Mouse (Mus musculus) Patski (cell line): ENCODE measurements around the gene Zan. TPM values are rescaled to one million over a fixed set of nuclear protein-coding genes. Genes with fewer than 3 reads are reported as not detected.

ENCODE experiments used
- ATAC-seq: fragments of 100-300 bp; one replicate; pipeline ENCODE4 v1.8.0; 2021
- CTCF ChIA-PET: fragments of 350-600 bp; sonication (Branson Sonifier 250); formaldehyde crosslinking; loops from one replicate; lab custom pipeline; 2022; ENCODE audit warnings: inconsistent platforms; lab: Charles Lee
- POLR2A ChIA-PET: fragments of 350-600 bp; sonication (Branson Sonifier 250); formaldehyde crosslinking; loops from one replicate; lab custom pipeline; 2022; ENCODE audit warnings: antibody characterized with exemption, inconsistent platforms; lab: Charles Lee
- DNase-seq: peaks from one replicate; pipeline ENCODE4 v3.0.0-alpha.2; 2011; ENCODE audit warnings: low read depth, low spot score
- H3K27me3 ChIP-seq: fragments of 371-371 bp; one replicate; pipeline ENCODE4 v1.5.1; 2021
- CTCF ChIP-seq: fragments of 100-300 bp; IDR thresholded peaks from one replicate; pipeline ENCODE4 v1.5.1; 2021
- in situ Hi-C: fragments of 300-500 bp; cut with MboI; formaldehyde crosslinking; loops from 3 replicates; pipeline ENCODE4 v1.11.1; 2018; ENCODE audit warnings: low pct_unique_long_range_greater_than_20kb, mixed read lengths
- polyA plus RNA-seq: library from polyadenylated mRNA; unstranded; gene quantifications from one replicate; pipeline ENCODE4 v1.2.3, GENCODE M21; 2021

Gene Zan
- polyA plus RNA-seq, 1 experiment from 2014 or later: 7.9 TPM

DNA sequence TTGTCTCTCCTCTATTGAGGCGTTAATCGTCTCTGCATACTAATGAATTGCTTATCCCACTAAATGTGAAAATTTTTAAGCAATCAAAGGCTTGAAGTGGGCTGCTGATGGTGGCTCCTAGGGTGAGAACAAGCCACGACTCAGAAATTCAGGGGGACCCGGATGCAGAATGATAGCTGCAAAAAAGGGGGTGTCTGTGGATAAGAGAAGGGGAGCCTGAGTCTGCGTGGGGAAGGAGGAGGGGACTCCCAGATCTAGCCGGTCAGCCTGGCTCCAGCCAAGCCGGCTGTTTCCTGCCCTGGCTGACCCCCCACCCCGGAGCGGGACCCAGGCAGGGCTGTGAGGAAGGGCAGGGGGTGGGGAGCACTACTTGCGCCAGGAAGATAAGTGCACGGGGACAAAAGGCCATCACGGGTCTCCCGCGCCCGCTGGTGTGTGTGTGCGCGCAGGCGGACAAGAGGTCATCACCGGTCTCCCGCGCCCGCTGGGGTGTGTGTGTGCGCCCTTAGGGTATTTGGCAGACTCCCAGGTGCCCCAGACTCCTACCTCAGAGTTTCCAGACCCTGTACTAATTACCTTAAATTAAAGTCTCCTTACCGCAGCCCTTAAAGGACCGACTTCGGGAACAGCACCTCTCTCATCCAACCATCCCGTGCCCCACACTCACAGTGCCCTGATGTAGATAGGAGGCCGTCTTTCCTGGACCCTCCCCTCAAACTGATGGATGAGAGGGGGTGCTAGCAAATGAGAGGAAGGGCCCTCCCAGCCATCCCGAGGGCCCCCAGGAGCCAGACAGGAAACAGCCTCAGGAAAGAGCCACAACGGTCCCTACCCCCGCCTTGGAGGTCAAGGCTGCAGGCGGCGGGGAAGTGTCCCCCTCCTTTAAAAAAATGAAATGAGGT is 128.1 kb downstream of the Zan start:
- no peaks in the 10 kb centered on the region for H3K27me3 ChIP-seq
- no peak for ATAC-seq
- POLR2A ChIA-PET: no interaction called here
- no peak for DNase-seq
- CTCF ChIA-PET: no interaction called here
- no peak for TF ChIP-seq CTCF
- in situ Hi-C loops: no loop called here

DNA sequence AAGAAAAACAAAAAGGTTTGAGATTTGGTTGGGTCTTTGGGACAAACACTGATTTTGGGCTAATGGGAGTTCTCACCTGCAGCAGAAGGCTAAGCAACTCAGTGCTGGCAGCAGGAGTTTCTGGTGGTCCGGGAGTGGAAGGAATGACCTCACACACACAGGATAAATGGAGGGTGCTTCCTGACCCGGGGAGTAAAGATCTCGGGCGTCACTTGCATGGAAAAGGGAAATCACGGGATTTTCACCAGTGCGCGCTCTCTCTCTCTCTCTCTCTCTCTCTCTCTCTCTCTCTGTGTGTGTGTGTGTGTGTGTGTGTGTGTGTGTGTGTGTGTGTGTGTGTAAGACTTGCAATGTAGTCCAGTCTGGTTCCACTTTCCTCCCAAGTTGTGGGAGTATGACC is 129.0 kb downstream of the Zan start:
- CTCF ChIA-PET: no interaction called here
- no peak for DNase-seq
- in situ Hi-C loops: no loop called here
- H3K27me3 ChIP-seq: no peaks in the 10 kb centered on the region
- TF ChIP-seq CTCF: no peak
- POLR2A ChIA-PET: no interaction called here
- ATAC-seq: no peak

DNA sequence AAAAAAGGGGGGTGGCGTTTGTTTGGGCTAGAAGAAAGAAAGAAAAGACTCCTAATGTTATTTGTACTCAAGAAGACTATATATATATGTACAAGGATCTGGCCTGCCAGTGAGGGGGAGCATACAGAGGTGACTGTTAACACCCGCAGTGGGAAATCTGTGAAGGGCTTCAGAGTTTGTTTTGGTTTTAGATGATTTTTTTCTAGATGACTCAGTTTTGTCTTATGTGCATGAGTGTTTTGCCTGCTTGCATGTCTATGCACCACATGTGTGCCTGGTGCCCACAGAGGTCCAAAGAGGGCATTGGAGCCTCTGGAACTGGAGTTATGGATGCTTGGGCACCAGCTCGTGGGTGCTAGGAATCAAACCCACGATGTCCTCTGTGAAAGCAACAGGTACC is 129.9 kb downstream of the Zan start:
- H3K27me3 ChIP-seq: no peaks in the 10 kb centered on the region
- ATAC-seq (no peak), DNase-seq (no peak)
- ChIA-PET POLR2A (no interaction called here), CTCF (no interaction called here)
- no peak for TF ChIP-seq CTCF
- in situ Hi-C loops: no loop called here

DNA sequence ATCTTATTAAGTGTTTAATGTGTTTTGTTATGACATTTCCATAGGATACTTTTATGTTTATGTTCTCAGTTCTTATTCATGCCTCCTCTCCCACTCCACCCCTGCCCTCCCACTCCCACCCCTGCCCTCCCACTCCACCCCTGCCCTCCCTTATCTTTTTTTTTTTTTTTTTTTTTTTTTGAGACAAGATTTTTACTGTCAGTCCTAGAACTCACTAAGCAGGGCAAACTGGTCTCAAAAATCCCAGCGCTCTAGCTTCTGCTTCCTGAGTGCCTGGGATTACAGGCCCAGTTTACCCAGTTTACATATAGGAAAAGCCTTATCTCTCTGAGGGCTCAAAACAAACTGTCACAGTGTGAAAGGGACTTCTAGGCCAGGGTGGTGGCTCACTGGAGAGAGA is 130.5 kb downstream of the Zan start:
- CTCF ChIA-PET: no interaction called here
- in situ Hi-C loops: no loop called here
- POLR2A ChIA-PET: no interaction called here
- no peaks in the 10 kb centered on the region for H3K27me3 ChIP-seq
- no peak for TF ChIP-seq CTCF
- no peak for ATAC-seq
- no peak for DNase-seq

DNA sequence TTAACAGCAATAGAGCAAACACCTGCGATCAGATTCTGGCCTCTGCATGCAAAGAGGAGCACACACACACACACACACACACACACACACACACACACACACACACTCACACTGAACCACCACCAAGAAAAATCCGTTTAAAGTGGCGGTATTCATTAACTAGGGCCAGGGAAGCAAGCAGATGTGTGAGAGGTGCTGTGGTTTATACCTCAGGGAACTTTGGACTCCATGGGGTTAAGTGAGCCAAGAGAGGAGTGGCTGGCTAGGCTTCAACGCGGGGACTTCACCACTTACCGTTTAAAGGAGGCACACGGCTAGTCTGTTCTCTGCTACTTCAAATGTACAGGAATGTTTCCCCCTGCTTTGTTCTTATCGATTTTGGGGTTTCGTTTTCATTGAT is 131.0 kb downstream of the Zan start:
- ChIA-PET POLR2A (no interaction called here), CTCF (interaction anchor here (3.1 kb wide), 1 partner anchor 12 kb away, joined by 12 read pairs; the partner anchor contains the start of gene Slc12a9)
- H3K27me3 ChIP-seq: no peaks in the 10 kb centered on the region
- no peak for TF ChIP-seq CTCF
- DNase-seq (no peak), ATAC-seq (no peak)
- in situ Hi-C loops: no loop called here

DNA sequence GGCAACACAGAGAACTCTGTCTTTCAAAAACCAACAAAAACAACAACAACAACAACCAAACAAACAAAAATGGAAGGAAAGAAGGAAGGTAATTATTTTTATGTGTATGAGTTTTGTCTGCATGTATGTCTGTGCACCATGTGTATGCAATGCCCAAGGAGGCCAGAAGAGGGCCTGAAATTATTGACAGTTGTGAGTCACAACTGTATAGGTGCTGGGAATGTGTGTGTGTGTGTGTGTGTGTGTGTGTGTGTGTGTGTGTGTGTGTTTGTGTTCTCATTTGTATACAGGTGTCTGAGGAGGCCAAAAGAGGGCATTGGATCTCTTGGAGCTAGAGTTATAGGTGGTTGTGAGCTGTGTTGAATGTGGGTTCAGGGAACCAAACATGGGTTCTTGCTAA is 133.0 kb downstream of the Zan start:
- DNase-seq: no peak
- TF ChIP-seq CTCF: no peak
- POLR2A ChIA-PET: interaction anchor here (1.3 kb wide), 1 partner anchor 14 kb away, joined by 4 read pairs; no protein-coding TSS in a partner anchor
- no peak for ATAC-seq
- H3K27me3 ChIP-seq: no peaks in the 10 kb centered on the region
- in situ Hi-C loops: no loop called here
- CTCF ChIA-PET: interaction anchor here (0.9 to 3.1 kb wide), 3 partner anchors 9 to 129 kb away, joined by 3 to 12 read pairs (median 3); partner anchors contain the start of gene Slc12a9

DNA sequence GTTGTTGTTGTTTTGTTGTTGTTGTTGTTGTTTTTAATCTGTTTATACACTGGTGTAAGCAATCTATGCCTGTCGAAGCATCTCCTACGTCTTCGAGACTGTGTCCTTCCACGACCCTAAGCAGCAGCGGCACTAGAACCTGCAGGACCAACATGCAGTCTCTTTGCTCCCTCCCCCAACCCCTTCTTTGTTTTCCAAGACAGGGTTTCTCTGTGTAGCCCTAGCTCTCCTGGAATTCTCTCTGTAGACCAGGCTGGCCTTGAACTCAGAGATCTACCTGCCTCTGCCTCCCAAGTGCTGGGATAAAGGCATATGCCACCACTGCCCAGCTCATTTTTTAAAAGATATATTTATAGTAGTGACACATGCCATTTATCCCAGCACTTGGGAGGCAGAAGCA is 133.5 kb downstream of the Zan start:
- POLR2A ChIA-PET: interaction anchor here (0.7 kb wide), 1 partner anchor 31 kb away, joined by 3 read pairs; no protein-coding TSS in a partner anchor
- CTCF ChIA-PET: interaction anchor here (0.9 to 3.1 kb wide), 2 partner anchors 10 to 129 kb away, joined by 3 to 12 read pairs; partner anchors contain the start of gene Slc12a9
- ATAC-seq: no peak
- TF ChIP-seq CTCF: no peak
- no peaks in the 10 kb centered on the region for H3K27me3 ChIP-seq
- in situ Hi-C loops: no loop called here
- DNase-seq: no peak

DNA sequence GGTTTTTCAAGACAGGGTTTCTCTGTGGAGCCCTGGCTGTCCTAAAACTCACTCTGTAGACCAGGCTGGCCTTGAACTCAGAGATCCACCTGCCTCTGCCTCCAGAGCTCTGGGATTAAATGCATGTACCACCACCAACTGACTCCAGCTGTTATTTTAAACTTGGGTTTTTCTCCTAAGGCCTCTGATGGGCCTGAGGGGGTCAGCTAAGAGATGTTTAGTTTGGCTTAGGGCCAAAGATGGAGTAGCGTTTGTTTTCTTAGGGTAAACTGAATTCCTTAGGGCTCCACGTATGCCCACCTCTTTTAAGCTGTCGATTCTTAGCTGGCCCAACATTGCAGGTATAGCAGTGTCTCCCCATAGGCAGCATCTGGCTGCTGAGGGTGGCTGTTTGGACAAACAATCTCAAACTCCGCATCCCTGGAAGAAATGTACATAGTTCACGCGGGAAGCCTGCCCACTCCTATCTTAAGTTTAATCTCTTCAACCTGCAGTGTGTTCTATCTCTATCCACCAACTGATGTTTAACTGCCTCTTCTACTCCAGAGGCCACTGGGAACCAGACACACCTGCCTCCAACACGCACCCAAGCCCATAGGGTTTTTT is 134.4 kb downstream of the Zan start:
- CTCF ChIA-PET: interaction anchor here (2.2 to 3.1 kb wide), 2 partner anchors 9 to 17 kb away, joined by 7 to 12 read pairs; partner anchors contain the start of gene Slc12a9

DNA sequence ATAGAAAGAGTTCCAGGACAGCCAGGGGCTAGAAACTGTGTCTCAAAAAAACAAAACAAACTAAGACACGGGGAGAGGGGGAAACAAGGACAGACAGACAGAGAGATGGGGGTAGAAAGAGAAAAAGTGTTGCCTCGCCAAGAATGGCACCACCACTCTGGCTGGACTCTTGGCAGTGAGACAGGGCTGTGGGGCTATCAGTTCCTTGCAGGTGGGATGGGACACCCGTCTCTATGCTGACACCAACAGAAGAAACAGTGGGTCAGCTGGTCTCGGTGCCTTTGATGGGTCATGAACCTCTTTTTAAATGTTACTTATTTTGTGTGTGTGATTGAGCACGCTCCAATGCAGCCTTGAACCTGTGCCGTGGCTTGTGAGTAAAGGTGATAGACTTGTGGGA is 136.6 kb downstream of the Zan start:
- no peak for ATAC-seq
- CTCF ChIA-PET: interaction anchor here (2.2 kb wide), 1 partner anchor 19 kb away, joined by 7 read pairs; no protein-coding TSS in a partner anchor
- TF ChIP-seq CTCF: no peak
- no peak for DNase-seq
- no peaks in the 10 kb centered on the region for H3K27me3 ChIP-seq
- in situ Hi-C loops: no loop called here
- POLR2A ChIA-PET: interaction anchor here (0.6 kb wide), 1 partner anchor 24 kb away, joined by 9 read pairs; no protein-coding TSS in a partner anchor

More for the DNA sequence above, 134.4 kb downstream of the Zan start:
- in situ Hi-C loops: no loop called here
- ATAC-seq (no peak), DNase-seq (no peak)
- no peak for TF ChIP-seq CTCF
- POLR2A ChIA-PET: interaction anchor here (0.7 kb wide), 1 partner anchor 57 kb away, joined by 6 read pairs; no protein-coding TSS in a partner anchor
- H3K27me3 ChIP-seq: no peaks in the 10 kb centered on the region

DNA sequence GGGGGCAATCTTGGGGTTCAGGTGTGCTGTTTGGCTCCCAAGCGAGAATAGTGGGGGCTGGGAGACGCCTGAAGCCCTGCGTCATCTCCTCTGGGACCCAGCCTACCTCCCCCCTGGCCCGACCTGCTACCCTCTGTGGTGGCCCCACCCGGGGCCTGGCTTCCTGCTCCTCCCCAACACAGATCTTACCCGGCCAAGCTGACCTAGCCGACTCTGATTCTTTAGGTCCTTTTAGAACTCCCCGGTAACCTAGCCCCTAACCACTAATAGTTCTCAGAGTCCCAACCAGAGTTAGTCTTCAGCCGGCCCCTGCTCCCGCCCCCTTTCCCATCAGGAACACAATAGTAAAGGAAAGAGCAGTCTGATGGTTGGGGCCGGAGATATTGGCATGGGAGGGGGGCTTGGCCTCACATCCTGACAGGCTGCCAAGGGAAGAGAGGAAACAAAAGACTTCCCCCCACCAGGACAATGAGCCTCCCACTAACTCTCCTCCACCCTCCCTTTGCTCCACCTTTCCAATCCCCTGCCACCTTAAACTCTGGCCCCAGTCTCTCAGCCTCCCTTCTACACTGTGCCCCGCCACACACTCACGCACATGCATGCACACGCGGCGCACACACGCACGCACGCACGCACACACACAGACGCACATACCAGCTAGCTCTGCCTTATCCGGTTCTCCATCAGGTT is 137.4 kb downstream of the Zan start:
- CTCF ChIA-PET: no interaction called here
- TF ChIP-seq CTCF: no peak
- no peak for ATAC-seq
- POLR2A ChIA-PET: interaction anchor here (0.6 kb wide), 1 partner anchor 72 kb away, joined by 3 read pairs; no protein-coding TSS in a partner anchor
- in situ Hi-C loops: loop anchor here (5.0 kb wide), 1 partner anchor 163 kb away; the partner anchor contains the start of gene Pop7
- H3K27me3 ChIP-seq: no peaks in the 10 kb centered on the region
- DNase-seq: no peak
